Mouse (Mus musculus): ENCODE measurements at regions not wholly inside any gene's neighbourhood (a gene's known extent, or its start where the extent isn't known, plus 50 kb on each side); places are given as distances from the start of the nearest gene placed in this dataset.

- 93% methylated on average over 5 of the region's 5 CpGs for WGBS
- no peak for TF ChIP-seq POLR2A (IDR thresholded peaks at IDR 0.05; ENCODE audit: low read depth, low read length)
- no peak for TF ChIP-seq CTCF (conservative IDR thresholded peaks at IDR 0.05; ENCODE audit: insufficient read depth, insufficient read length, low read depth, low read length)
- H3K36me3 ChIP-seq (ENCODE audit: control insufficient read depth, insufficient read depth, low read length), result no peaks in the 10 kb centered on the region
Measured at GRCm38 (mm10) chr4:87695811-87696210, 337.4 kb downstream of the Mllt3 start.

GRCm38 (mm10) chr4:87692741-87693140 lies 340.4 kb downstream of the Mllt3 start:
- Histone ChIP-seq H3K27me3 (replicated peaks; ENCODE audit: control insufficient read depth, insufficient read depth, low read length) (no peaks in the 10 kb centered on the region), H3K27ac (ENCODE audit: insufficient read depth, low read depth, low read length) (no peak overlapping the region), H3K4me1 (ENCODE audit: control insufficient read depth, insufficient read depth, low read length) (no peaks in the 10 kb centered on the region), H3K36me3 (ENCODE audit: control insufficient read depth, insufficient read depth, low read length) (no peaks in the 10 kb centered on the region), H3K4me3 (ENCODE audit: insufficient read depth, low read depth, low read length) (no peak overlapping the region)
- DNase-seq, result no peak
- 91% methylated on average over 2 of the region's 2 CpGs for WGBS
- TF ChIP-seq CTCF (conservative IDR thresholded peaks at IDR 0.05; ENCODE audit: insufficient read depth, insufficient read length, low read depth, low read length) (no peak), POLR2A (IDR thresholded peaks at IDR 0.05; ENCODE audit: low read depth, low read length) (no peak)

More at GRCm38 (mm10) chr4:87695811-87696210, 337.4 kb downstream of the Mllt3 start:
- Histone ChIP-seq H3K27me3 (replicated peaks; ENCODE audit: control insufficient read depth, insufficient read depth, low read length) (no peaks in the 10 kb centered on the region; the same call in 1 of the 2 replicates), H3K4me1 (ENCODE audit: control insufficient read depth, insufficient read depth, low read length) (no peaks in the 10 kb centered on the region), H3K27ac (ENCODE audit: insufficient read depth, low read depth, low read length) (no peak overlapping the region), H3K4me3 (ENCODE audit: insufficient read depth, low read depth, low read length) (no peak overlapping the region)
- no peak for DNase-seq

GRCm38 (mm10) chr4:87684952-87685351 lies 348.2 kb downstream of the Mllt3 start:
- TF ChIP-seq CTCF (conservative IDR thresholded peaks at IDR 0.05; ENCODE audit: insufficient read depth, insufficient read length, low read depth, low read length) (no peak), POLR2A (IDR thresholded peaks at IDR 0.05; ENCODE audit: low read depth, low read length) (no peak)
- WGBS, result 65% methylated on average over 1 of the region's 1 CpGs
- no peaks in the 10 kb centered on the region for H3K36me3 ChIP-seq (ENCODE audit: control insufficient read depth, insufficient read depth, low read length)
- H3K27me3 ChIP-seq (replicated peaks; ENCODE audit: control insufficient read depth, insufficient read depth, low read length), result no peaks in the 10 kb centered on the region
- H3K4me1 ChIP-seq (ENCODE audit: control insufficient read depth, insufficient read depth, low read length), result no peaks in the 10 kb centered on the region
- no peak overlapping the region for H3K27ac ChIP-seq (ENCODE audit: insufficient read depth, low read depth, low read length)
- DNase-seq, result no peak
- no peak overlapping the region for H3K4me3 ChIP-seq (ENCODE audit: insufficient read depth, low read depth, low read length)

GRCm38 (mm10) chr4:87682783-87683182 lies 350.4 kb downstream of the Mllt3 start:
- Histone ChIP-seq H3K27me3 (replicated peaks; ENCODE audit: control insufficient read depth, insufficient read depth, low read length) (no peaks in the 10 kb centered on the region), H3K4me1 (ENCODE audit: control insufficient read depth, insufficient read depth, low read length) (no peaks in the 10 kb centered on the region), H3K36me3 (ENCODE audit: control insufficient read depth, insufficient read depth, low read length) (no peaks in the 10 kb centered on the region), H3K27ac (ENCODE audit: insufficient read depth, low read depth, low read length) (no peak overlapping the region), H3K4me3 (ENCODE audit: insufficient read depth, low read depth, low read length) (no peak overlapping the region)
- DNase-seq, result no peak
- WGBS, result 89% methylated on average over 2 of the region's 2 CpGs
- no peak for TF ChIP-seq POLR2A (IDR thresholded peaks at IDR 0.05; ENCODE audit: low read depth, low read length)
- no peak for TF ChIP-seq CTCF (conservative IDR thresholded peaks at IDR 0.05; ENCODE audit: insufficient read depth, insufficient read length, low read depth, low read length)

- 68% methylated on average over 3 of the region's 3 CpGs for WGBS
- H3K27ac ChIP-seq (ENCODE audit: insufficient read depth, low read depth, low read length), result no peak overlapping the region
- TF ChIP-seq POLR2A (IDR thresholded peaks at IDR 0.05; ENCODE audit: low read depth, low read length) (no peak), CTCF (conservative IDR thresholded peaks at IDR 0.05; ENCODE audit: insufficient read depth, insufficient read length, low read depth, low read length) (no peak)
- H3K36me3 ChIP-seq (ENCODE audit: control insufficient read depth, insufficient read depth, low read length), result no peaks in the 10 kb centered on the region
- H3K4me3 ChIP-seq (ENCODE audit: insufficient read depth, low read depth, low read length), result no peak overlapping the region
- no peak for DNase-seq
- no peaks in the 10 kb centered on the region for H3K4me1 ChIP-seq (ENCODE audit: control insufficient read depth, insufficient read depth, low read length)
- H3K27me3 ChIP-seq (replicated peaks; ENCODE audit: control insufficient read depth, insufficient read depth, low read length), result no peaks in the 10 kb centered on the region
Measured at GRCm38 (mm10) chr4:87671101-87671500, 362.1 kb downstream of the Mllt3 start.

GRCm38 (mm10) chr4:87670167-87670566 lies 363.0 kb downstream of the Mllt3 start:
- Histone ChIP-seq H3K27ac (ENCODE audit: insufficient read depth, low read depth, low read length) (no peak overlapping the region), H3K4me1 (ENCODE audit: control insufficient read depth, insufficient read depth, low read length) (no peaks in the 10 kb centered on the region), H3K36me3 (ENCODE audit: control insufficient read depth, insufficient read depth, low read length) (no peaks in the 10 kb centered on the region), H3K27me3 (replicated peaks; ENCODE audit: control insufficient read depth, insufficient read depth, low read length) (no peaks in the 10 kb centered on the region), H3K4me3 (ENCODE audit: insufficient read depth, low read depth, low read length) (no peak overlapping the region)
- 64% methylated on average over 2 of the region's 2 CpGs for WGBS
- TF ChIP-seq CTCF (conservative IDR thresholded peaks at IDR 0.05; ENCODE audit: insufficient read depth, insufficient read length, low read depth, low read length) (no peak), POLR2A (IDR thresholded peaks at IDR 0.05; ENCODE audit: low read depth, low read length) (no peak)
- DNase-seq, result no peak

- Histone ChIP-seq H3K4me3 (ENCODE audit: insufficient read depth, low read depth, low read length) (no peak overlapping the region), H3K36me3 (ENCODE audit: control insufficient read depth, insufficient read depth, low read length) (no peaks in the 10 kb centered on the region), H3K4me1 (ENCODE audit: control insufficient read depth, insufficient read depth, low read length) (no peaks in the 10 kb centered on the region), H3K27ac (ENCODE audit: insufficient read depth, low read depth, low read length) (no peak overlapping the region), H3K27me3 (replicated peaks; ENCODE audit: control insufficient read depth, insufficient read depth, low read length) (no peaks in the 10 kb centered on the region)
- 78% methylated on average over 1 of the region's 1 CpGs for WGBS
- no peak for TF ChIP-seq POLR2A (IDR thresholded peaks at IDR 0.05; ENCODE audit: low read depth, low read length)
- TF ChIP-seq CTCF (conservative IDR thresholded peaks at IDR 0.05; ENCODE audit: insufficient read depth, insufficient read length, low read depth, low read length), result no peak
- DNase-seq, result no peak
Measured at GRCm38 (mm10) chr4:87669480-87669879, 363.7 kb downstream of the Mllt3 start.

GRCm38 (mm10) chr4:87668314-87668713 lies 364.9 kb downstream of the Mllt3 start:
- DNase-seq, result no peak
- Histone ChIP-seq H3K4me3 (ENCODE audit: insufficient read depth, low read depth, low read length) (no peak overlapping the region), H3K27me3 (replicated peaks; ENCODE audit: control insufficient read depth, insufficient read depth, low read length) (no peaks in the 10 kb centered on the region), H3K4me1 (ENCODE audit: control insufficient read depth, insufficient read depth, low read length) (no peaks in the 10 kb centered on the region), H3K36me3 (ENCODE audit: control insufficient read depth, insufficient read depth, low read length) (no peaks in the 10 kb centered on the region), H3K27ac (ENCODE audit: insufficient read depth, low read depth, low read length) (no peak overlapping the region)
- 43% methylated on average over 3 of the region's 3 CpGs for WGBS
- TF ChIP-seq CTCF (conservative IDR thresholded peaks at IDR 0.05; ENCODE audit: insufficient read depth, insufficient read length, low read depth, low read length) (no peak), POLR2A (IDR thresholded peaks at IDR 0.05; ENCODE audit: low read depth, low read length) (no peak)

Measured in kidney, adult 2 months (tissue).